Mouse (Mus musculus): ENCODE results near the gene Gm17509. TPM values are rescaled to one million over a fixed set of nuclear protein-coding genes. Genes with fewer than 3 reads are reported as not detected.
A peak's percentile ranks its signal among the peaks of the same experiment; 100 is the strongest.
"Not testable (repeated sequence)": the region's sequence is repeated elsewhere in the genome, so short reads cannot be mapped to it uniquely, and the experiment has no call there.

The Gm17509 gene
- total RNA-seq, 2 experiments from 2014 or later, result not detected

DNA sequence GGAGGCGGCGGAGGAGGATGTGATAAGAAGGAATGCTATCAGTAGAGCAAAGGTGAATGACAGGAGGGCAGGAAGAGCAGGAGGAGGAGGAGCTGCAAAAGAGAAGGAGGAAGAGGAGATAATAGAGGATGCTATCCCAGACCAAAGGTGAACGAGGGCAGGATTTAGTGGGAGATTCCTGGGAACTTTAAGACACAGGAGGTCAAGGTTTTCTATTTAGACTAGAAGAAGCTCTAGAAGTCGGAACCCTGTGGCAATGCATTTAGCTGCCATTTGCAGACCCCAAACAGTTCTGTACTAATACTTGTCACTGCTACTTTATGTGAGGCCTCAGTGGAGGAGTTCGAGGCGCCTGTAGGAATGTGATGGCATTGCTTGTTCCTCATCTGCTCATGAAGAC lies 12.6 kb downstream of the Gm17509 start, which contains the start of gene Emb:
Gene Emb (plus strand): TSS at position 301 of the 400 bp plus-strand sequence.
- DNase-seq (ENCODE audit: low spot score in 2 of 2), result no peak

- no peak for DNase-seq (ENCODE audit: low spot score in 2 of 2)
These were observed 14.8 kb downstream of the Gm17509 start for GRCm38 (mm10) chr13:117206066-117206465.

DNA sequence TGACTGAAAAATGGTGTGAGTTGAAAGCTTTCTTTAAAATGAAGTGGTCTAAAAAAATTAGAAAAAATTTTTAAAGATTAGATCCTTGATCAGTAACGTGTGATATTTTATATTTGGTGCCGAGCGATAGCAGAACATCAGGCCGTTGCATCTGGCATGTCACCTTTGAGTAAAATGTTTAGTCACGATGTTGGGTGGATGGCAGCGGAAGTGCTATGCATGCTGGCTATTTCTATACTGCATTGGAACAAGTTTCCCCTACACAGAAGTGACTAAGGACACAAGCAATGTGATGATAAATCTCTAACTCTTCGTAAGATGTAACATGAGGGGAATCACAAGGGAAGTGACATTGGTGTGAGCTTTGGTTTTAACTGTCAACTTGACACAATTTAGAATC lies 16.2 kb downstream of the Gm17509 start:
- DNase-seq (ENCODE audit: low spot score in 2 of 2), result no peak

GRCm38 (mm10) chr13:117202755-117203471 lies 18.0 kb downstream of the Gm17509 start:
- no peak for DNase-seq (ENCODE audit: low spot score in 2 of 2)

- DNase-seq (ENCODE audit: low spot score in 2 of 2), result peak; percentile 29 to 71
These were observed 22.3 kb downstream of the Gm17509 start for GRCm38 (mm10) chr13:117198402-117199083.

DNA sequence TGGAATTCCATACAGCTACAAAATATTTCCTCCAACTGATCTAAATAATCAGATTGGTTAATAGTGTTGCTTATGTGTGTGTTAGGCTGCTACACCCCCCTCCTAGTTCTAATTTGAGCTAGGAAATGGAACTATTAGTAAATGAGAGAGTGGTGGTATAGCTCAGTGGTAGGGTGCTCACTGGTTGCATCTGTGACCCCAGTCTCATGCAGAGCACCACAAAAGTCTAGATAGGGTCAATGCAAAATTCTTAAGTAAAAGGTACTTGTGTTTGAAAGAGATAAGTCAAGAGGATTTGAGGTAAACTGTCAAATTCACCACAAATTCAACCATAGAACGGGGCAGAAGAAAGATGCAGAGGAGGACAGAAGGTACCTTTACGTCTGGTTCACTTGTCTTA lies 23.2 kb downstream of the Gm17509 start:
- no peak for DNase-seq (ENCODE audit: low spot score in 2 of 2)

GRCm38 (mm10) chr13:117195569-117196495 lies 25.0 kb downstream of the Gm17509 start:
- DNase-seq (ENCODE audit: low spot score in 2 of 2), result no peak

DNA sequence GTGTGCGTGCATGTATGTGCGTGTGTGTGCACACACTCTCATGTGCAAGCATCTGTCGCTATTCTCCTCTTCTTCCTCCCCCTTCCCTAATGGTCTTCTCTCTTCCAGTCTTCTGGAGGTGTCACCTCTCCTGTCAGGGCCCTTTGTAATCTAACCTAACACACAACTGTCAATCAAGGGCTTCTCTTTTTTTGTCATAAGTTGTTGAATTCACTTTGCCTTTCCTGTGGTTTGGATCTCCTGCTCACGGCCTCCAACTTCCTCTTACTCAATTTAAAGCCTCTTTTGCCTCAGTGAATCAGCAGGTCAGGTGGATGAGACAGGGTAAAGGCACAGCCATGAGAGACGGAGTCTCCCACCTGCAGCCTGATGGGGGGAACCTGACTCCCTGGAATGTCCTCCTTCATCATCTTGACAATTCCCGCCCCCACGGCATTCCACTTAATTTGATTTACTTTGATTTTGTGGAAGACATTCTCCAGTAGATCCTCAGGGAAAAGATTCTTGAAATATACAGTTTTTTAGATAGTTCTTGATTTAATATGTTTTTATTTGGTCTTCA lies 27.4 kb downstream of the Gm17509 start:
- DNase-seq (ENCODE audit: low spot score in 2 of 2), result no peak

GRCm38 (mm10) chr13:117192161-117192560 lies 28.7 kb downstream of the Gm17509 start:
- DNase-seq (ENCODE audit: low spot score in 2 of 2), result no peak

DNA sequence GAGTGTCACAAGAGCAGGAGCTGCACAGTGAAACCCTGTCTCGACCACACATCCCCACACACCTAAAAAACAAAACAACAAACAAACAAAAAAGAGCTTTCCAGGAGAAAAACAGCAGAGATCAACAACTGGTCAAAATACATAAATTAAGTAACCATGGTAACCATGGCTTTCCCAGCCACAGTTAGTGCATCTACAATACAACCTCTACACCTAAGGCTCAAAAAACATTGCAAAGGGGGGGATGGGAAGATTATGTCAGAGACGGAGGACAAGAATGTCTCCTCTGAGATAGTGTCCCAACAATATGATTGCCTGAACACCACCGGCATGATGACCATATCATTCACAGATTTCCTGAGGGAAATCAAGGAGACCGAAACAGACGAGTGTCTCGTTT lies 35.5 kb downstream of the Gm17509 start:
- no peak for DNase-seq (ENCODE audit: low spot score in 2 of 2)

DNA sequence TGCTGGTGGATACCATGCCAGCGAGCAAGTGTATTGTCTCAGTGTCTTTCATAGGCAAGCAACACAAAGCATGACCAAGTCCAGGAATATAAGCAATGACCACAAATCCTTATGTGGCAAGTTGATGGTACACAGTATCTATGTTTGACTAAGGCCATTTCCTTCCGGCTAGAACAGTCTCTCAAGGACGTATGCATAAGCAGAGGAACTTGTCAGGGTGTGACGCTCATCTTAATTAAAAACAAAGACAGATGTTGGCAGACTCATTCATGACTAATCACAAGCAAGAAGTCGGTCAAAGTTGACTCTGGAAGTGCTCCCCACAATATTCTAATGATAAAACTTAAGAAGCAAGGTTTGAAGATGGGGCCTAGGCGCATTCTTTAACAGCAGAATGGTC lies 37.6 kb downstream of the Gm17509 start:
- DNase-seq (ENCODE audit: low spot score in 2 of 2), result no peak

DNA sequence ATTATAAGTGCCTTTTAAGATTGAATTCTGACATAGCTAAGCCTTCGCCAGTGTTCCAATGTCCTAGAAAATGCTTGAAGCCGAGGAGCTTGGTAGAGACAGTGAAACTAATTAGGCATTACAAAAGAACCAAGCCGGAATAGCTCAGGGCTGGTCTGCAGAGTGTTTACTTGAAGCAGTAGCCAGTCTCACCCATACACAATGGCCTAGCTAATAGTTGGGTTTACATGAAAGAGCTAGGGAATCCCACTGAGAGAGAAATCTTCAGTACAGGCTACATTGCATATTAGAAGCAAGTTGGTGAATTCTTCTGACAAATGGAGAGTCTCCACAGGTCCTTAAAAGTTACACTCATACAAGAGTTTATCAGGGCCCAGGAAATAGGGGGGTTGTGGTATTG lies 40.0 kb downstream of the Gm17509 start:
- DNase-seq (ENCODE audit: low spot score in 2 of 2), result not testable (repeated sequence)

Other genes with a start within 250 kb of the Gm17509 start
- gene Parp8, start 195.5 kb downstream of the Gm17509 start, total RNA-seq (2021), result 10 to 100 TPM; 19.6 to 22.2 TPM
- 10 to 100 TPM; 19.3 to 19.5 TPM for gene Emb, start 12.5 kb downstream of the Gm17509 start, total RNA-seq (2021)

Measured in gastrocnemius, postnatal 4 days (tissue).